Mouse (Mus musculus) kidney, postnatal 25 days (tissue): Measurements from ENCODE around the gene Npas2.
A peak's percentile ranks its signal among the peaks of the same experiment; 100 is the strongest.

Experiments
- DNase-seq, 2 experiments: peaks; one replicate each; pipeline ENCODE4 v3.0.0; 2021; ENCODE audit warnings: mixed read lengths in 2 of 2

Gene Npas2

DNA sequence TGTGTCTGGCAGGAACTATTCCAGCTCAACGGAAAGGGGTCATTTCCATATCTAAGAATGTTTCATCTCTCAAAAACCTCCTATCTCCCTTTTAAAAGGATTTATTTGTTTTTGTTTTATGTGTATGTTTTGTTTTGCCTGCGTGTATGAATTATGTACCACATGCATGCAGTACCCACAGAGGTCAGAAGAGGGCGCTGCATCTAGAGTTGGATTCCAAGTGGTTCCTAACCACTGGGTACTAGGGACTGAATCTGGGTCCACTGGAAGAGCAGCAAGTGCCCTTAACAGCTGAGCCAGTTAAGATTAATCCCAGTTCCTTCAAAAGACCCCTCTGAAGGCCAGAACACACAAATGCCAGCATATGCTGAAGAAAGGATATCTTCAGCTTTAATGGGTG lies 24.1 kb downstream of the Npas2 start:
- DNase-seq = peak in 1 of 2 experiments; percentile 15

- DNase-seq = no peak
These were observed 34.9 kb downstream of the Npas2 start for GRCm38 (mm10) chr1:39228401-39228800.

DNA sequence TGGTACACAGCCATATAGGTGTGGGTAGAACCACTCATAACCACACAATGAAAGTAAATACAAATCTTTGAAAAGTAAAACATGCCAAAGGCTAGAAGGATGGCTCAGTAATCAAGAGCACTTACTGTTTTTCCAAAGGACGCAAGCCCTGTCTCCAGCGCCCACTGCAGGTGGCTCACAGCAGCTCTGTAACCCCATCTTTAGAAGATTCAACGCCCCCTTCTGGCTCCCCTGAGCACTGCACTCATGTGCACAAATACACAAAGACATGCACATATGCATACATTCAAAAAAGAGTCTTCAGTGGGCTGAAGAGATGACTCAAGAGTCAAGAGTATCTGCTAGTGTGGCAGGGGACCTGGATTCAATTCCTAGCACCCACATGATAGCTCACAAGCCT lies 36.5 kb downstream of the Npas2 start:
- DNase-seq = no peak

- no peak for DNase-seq
These were observed 41.4 kb downstream of the Npas2 start for GRCm38 (mm10) chr1:39234815-39235449.

GRCm38 (mm10) chr1:39237503-39238255 lies 44.1 kb downstream of the Npas2 start:
- peak in 1 of 2 experiments; percentile 15 for DNase-seq

- DNase-seq = no peak
These were observed 47.5 kb downstream of the Npas2 start for GRCm38 (mm10) chr1:39240860-39241584.

DNA sequence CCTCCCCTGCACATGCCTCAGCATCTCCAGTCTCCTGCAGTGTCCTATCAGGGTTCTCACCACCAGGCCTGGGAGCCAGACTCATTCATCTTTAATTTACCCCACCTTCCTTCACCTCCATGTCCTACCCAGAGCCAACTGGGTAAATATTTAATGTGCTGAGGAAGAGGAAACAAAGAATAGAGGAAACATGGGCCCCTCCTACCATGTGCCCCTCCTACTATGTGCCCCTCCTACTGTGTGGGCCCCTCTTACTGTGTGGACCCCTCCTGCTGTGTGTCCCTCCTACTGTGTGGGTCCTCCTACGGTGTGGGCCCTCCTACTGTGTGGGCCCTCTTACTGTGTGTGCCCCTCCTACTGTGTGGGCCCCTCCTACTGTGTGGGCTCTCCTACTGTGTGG lies 51.2 kb downstream of the Npas2 start:
- no peak for DNase-seq

- no peak for DNase-seq
These were observed 58.1 kb downstream of the Npas2 start for GRCm38 (mm10) chr1:39251679-39252078.

DNA sequence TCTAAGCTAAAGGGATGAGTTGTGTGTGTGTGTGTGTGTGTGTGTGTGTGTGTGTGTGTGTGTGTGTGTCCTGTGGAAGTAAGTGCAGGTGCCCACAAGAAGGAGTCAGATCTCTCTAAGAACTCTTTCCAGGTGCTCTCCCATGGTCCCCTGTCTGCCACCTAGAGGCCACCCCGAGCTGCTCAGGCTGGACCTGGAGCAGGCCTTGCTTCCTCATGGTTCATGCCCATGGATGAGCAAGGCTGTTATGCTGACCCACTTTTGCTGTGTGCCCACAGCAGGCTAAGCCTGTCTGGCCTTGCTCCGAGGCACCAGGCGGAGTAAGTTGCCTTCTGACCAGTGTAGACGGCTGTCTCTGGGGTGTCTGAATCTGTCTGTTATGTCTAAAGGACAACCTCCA lies 60.2 kb downstream of the Npas2 start:
- peak; percentile 48 to 55 for DNase-seq

GRCm38 (mm10) chr1:39256051-39256450 lies 62.5 kb downstream of the Npas2 start:
- DNase-seq = no peak

GRCm38 (mm10) chr1:39256513-39257330 lies 63.2 kb downstream of the Npas2 start:
- no peak for DNase-seq

DNA sequence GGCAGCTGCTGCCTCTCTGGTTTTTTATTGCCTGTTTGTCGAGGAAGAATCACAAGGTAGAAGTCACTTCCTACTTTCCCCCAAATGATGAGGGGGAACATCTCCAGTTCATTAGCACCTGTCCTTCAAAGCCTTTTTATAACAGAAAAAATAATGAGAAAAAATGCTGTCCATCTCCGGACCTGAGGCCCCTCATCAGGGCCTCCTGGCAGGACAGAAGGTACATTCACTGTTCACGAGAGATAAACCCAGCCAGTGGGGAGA lies 63.7 kb downstream of the Npas2 start:
- DNase-seq = no peak

- no peak for DNase-seq
These were observed 66.1 kb downstream of the Npas2 start for GRCm38 (mm10) chr1:39259668-39260067.

DNA sequence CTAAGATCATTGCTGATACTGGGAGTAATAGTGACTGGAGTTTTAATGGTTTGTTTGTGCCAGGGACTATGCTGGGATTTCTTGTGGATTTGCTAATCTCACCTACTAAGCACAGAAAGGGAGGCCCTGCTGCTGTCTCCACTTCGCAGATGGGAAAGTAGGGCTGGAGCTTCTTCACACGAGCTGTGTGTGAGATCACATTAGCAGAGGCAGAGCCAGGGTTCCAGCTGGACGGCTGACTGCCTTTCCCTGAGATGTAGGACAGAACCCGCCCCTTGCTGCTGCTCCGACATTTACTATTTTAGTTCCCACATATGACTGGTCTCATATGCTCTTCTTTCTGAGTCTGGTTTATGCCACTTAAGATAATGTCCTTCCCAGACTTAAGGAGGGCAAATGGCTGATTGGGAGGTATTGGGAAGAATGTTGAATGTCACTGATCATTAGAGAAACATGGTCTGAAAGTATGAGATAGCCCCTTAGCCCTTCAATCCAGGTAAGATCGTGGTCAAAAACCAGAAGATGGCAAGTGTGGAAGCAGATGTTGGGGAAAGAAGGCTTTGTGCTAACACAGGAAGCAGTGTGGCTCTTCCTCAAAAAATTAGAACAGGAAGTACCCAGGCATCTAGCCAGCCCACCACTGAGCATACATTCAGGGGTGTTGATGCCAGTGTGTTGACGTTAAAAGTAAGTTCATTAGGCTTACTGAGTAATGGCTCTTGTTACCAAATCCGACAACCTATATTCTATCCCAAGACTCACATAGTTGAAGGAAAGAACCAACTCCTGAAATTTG lies 66.8 kb downstream of the Npas2 start:
- no peak for DNase-seq

DNA sequence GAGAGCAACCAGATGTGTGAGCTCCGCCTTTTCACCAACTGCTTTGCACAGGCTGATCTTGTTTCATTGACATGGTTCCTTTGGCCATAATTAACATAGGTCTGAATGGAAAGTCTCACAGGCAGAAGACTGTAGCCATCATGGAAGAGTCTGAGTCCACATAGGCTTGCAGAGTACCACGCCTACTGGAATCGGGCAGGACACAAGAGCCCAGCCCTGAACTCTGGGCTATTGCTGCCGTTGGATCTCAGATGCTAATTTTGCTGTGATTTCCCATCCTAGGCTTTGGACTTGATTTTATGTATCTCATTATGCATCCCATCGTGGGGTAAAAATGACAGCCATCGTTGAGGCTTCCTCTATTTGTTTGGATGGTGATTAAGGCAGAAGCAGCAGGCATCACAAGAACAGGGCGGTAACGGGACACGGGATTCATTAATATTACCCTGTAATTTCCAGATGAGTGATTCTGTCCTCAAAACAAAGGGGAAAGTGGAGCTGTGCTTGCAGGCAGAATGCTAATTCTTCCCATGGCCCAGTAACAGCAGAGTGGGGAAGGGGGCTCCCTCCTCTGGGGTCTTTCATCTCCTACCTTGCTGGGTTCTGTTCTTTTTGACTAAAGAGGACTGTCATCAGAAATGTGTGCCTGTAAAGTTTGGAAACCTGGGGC lies 73.4 kb downstream of the Npas2 start:
- DNase-seq = no peak

- DNase-seq = no peak
These were observed 79.4 kb downstream of the Npas2 start for GRCm38 (mm10) chr1:39272976-39273375.

- DNase-seq = no peak
These were observed 86.9 kb downstream of the Npas2 start for GRCm38 (mm10) chr1:39280391-39280790.

DNA sequence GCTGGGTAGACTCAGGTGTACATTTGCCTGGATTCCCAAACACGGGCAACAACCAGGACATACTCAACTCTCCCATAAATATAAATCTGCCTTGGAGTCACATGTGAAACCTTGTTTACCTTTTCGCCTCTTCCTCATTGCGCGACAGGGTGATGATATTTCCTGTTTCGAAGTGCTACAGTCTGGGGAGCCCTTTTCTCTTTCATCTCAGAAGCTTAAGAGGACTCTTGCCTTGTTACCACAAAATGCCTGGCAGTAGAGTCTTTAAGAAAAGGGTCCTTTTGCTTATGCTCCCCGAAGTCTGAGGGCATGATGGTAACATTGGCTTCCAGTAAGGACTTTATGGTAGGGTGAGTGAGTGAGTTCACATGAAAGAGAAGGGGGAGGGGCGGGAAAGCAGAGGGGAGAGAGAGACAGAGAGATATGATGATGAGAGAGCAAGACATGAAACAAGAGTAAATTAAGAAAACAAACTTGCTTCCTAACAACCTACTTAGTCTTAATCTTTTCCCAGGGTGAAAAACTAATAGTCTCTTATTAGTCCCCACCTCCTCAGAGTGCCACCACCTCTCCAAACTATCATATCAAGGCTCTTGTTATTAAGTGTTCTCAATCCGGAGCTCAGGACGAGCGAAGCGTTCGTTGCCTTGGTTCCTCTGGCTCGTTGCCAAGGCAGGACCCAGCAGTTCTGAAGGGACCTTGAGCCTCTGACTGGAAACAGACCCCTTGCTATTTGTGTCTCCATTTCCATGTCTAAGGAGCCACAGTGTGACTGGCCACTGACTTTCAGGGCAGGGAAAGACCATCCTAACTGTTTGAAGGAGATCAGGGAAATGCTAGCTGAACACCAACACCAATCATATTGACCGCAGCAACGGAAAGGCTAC lies 87.7 kb downstream of the Npas2 start:
- no peak for DNase-seq

GRCm38 (mm10) chr1:39281888-39282287 lies 88.4 kb downstream of the Npas2 start:
- DNase-seq = no peak

DNA sequence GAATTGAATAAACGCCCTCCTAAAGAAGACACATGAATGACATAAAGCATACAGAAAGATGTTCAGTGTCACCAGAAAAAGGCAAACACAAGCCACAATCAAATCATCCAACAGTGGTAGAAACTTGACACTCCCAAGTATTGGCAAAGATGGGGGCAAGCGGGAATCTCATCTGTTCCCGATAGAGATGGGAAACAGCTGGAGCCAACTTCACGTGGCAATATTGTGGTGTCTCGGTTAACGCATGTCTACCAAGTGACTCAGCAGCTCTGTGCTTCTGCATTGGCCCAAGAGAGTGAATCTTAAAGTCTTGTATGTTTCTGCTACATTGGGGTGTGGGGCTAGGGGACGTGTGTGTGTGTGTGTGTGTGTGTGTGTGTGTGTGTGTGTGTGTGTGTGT lies 89.8 kb downstream of the Npas2 start:
- DNase-seq = no peak

- peak; percentile 57 to 75 for DNase-seq
These were observed 91.3 kb downstream of the Npas2 start for GRCm38 (mm10) chr1:39284786-39285185.
